In genomic region chr17:83348056-83348822, GRCm38 (mm10) we compare ENCODE assay signal across 17 mouse cellular contexts. TPM values are rescaled to one million over a fixed set of nuclear protein-coding genes. Genes with fewer than 3 reads are reported as not detected.
DNase-seq lines count a peak whose midpoint lies in the region; ATAC-seq and TF ChIP-seq lines count a peak whose summit lies in the region.
"Had no signal": no experiment of that assay in that cellular context is flagged by ENCODE, and none has a peak within 500 bp of the region (broad histone marks: within the 10 kb centered on the region; RNA-seq: fewer than 3 reads in every experiment).

No protein-coding gene starts in this region.

- H3K27ac ChIP-seq in heart, adult 2 months, result no peak overlapping the region
- no peak overlapping the region for H3K27ac ChIP-seq in midbrain, postnatal 0 days (ENCODE audit: low read depth, low read length)
- H3K27ac ChIP-seq in midbrain, embryonic 13.5 days, result no peak overlapping the region
- H3K27ac ChIP-seq: forebrain, embryonic 10.5 days; kidney, embryonic 15.5 days; layer of hippocampus, adult 2 months; liver, embryonic 13.5 days; neural tube, embryonic 15.5 days; stomach, postnatal 0 days had no signal

- H3K4me3 ChIP-seq in heart, adult 2 months, result no peak overlapping the region
- H3K4me3 ChIP-seq in midbrain, postnatal 0 days (ENCODE audit: low read depth, low read length), result no peak overlapping the region
- H3K4me3 ChIP-seq in midbrain, embryonic 13.5 days (replicated peaks), result no peak overlapping the region
- H3K4me3 ChIP-seq: forebrain, embryonic 10.5 days; kidney, embryonic 15.5 days; layer of hippocampus, adult 2 months; liver, embryonic 13.5 days; neural tube, embryonic 15.5 days had no signal

- DNase-seq in heart, adult 11 months, result peak; percentile 84
- DNase-seq in heart, adult 2 months, result no peak
- DNase-seq in midbrain, postnatal 0 days (ENCODE audit: low spot score), result peak; percentile 42
- DNase-seq in layer of hippocampus, postnatal 10 days (ENCODE audit: low spot score in 2 of 2), result no peak
- no peak for DNase-seq in urinary bladder, postnatal 14 days (ENCODE audit: low spot score)
- DNase-seq: heart, adult 18-20 months; liver, embryonic 13.5 days; spleen, adult 18-20 months; thymus, postnatal 36 days had no signal

- H3K79me2 ChIP-seq in heart, adult 2 months (replicated peaks; ENCODE audit: control insufficient read depth, insufficient read depth, low read length), result no peaks in the 10 kb centered on the region

- TF ChIP-seq EP300 in heart, adult 2 months (IDR thresholded peaks at IDR 0.05; ENCODE audit: insufficient read depth, low read depth, low read length), result no peak

- no peaks in the 10 kb centered on the region for H3K9me3 ChIP-seq in midbrain, postnatal 0 days (ENCODE audit: low read length)
- no peaks in the 10 kb centered on the region for H3K9me3 ChIP-seq in midbrain, embryonic 13.5 days
- H3K9me3 ChIP-seq: kidney, embryonic 15.5 days; liver, embryonic 13.5 days; neural tube, embryonic 15.5 days had no signal

- H3K27me3 ChIP-seq in heart, adult 2 months (ENCODE audit: control insufficient read depth, insufficient read depth, low read length), result no peaks in the 10 kb centered on the region
- H3K27me3 ChIP-seq in midbrain, postnatal 0 days (ENCODE audit: insufficient read depth, low read length), result no peaks in the 10 kb centered on the region
- no peaks in the 10 kb centered on the region for H3K27me3 ChIP-seq in midbrain, embryonic 13.5 days
- H3K27me3 ChIP-seq: kidney, embryonic 15.5 days; neural tube, embryonic 15.5 days had no signal

- no peaks in the 10 kb centered on the region; the same call in none of the 2 replicates for H3K4me1 ChIP-seq in heart, adult 2 months (ENCODE audit: control insufficient read depth, insufficient read depth, low read length)
- peaks cover 9% of the 10 kb centered on the region for H3K4me1 ChIP-seq in midbrain, postnatal 0 days (ENCODE audit: insufficient read depth, low read length)
- peaks cover 20% of the 10 kb centered on the region for H3K4me1 ChIP-seq in midbrain, embryonic 13.5 days (replicated peaks)

- no peaks in the 10 kb centered on the region for H3K36me3 ChIP-seq in heart, adult 2 months (ENCODE audit: control insufficient read depth, insufficient read depth, low read length)
- H3K36me3 ChIP-seq in midbrain, postnatal 0 days (ENCODE audit: insufficient read depth, low read length), result no peaks in the 10 kb centered on the region
- no peaks in the 10 kb centered on the region for H3K36me3 ChIP-seq in midbrain, embryonic 13.5 days
- H3K36me3 ChIP-seq: forebrain, embryonic 10.5 days; kidney, embryonic 15.5 days; liver, embryonic 13.5 days; neural tube, embryonic 15.5 days had no signal

- no peak overlapping the region for H3K9ac ChIP-seq in heart, adult 2 months (ENCODE audit: low read depth, low read length)
- H3K9ac ChIP-seq in midbrain, postnatal 0 days (replicated peaks; ENCODE audit: low read length, poor library complexity, severe bottlenecking), result no peak overlapping the region
- no peak overlapping the region for H3K9ac ChIP-seq in midbrain, embryonic 13.5 days (replicated peaks)
- H3K9ac ChIP-seq: kidney, embryonic 15.5 days; liver, embryonic 13.5 days; neural tube, embryonic 15.5 days had no signal

- H3K4me2 ChIP-seq in midbrain, postnatal 0 days (ENCODE audit: low read depth, low read length, poor library complexity, severe bottlenecking), result no peak overlapping the region
- H3K4me2 ChIP-seq in midbrain, embryonic 13.5 days (replicated peaks), result no peak overlapping the region
- H3K4me2 ChIP-seq: kidney, embryonic 15.5 days; liver, embryonic 13.5 days; neural tube, embryonic 15.5 days had no signal

- TF ChIP-seq CTCF in heart, adult 2 months (IDR thresholded peaks at IDR 0.05), result no peak
- TF ChIP-seq CTCF in midbrain, postnatal 0 days (IDR thresholded peaks at IDR 0.05), result no peak

- WGBS in heart, adult 2 months, result 76% methylated on average over 9 of the region's 9 CpGs
- WGBS in midbrain, postnatal 0 days, result 85% methylated on average over 9 of the region's 9 CpGs
- WGBS in midbrain, embryonic 13.5 days, result 84% methylated on average over 9 of the region's 9 CpGs

- no peak for ATAC-seq in midbrain, postnatal 0 days (ENCODE audit: low FRiP score)
- no peak for ATAC-seq in midbrain, embryonic 13.5 days
- peak; percentile 50 for ATAC-seq in common myeloid progenitor, adult 5-6 weeks (replicated peaks; ENCODE audit: low read depth, poor library complexity, severe bottlenecking)
- ATAC-seq: CD4-positive, CD25-positive, alpha-beta regulatory T cell, adult 4 months had no signal

- intact Hi-C loops in heart, adult 2 months (cut with DNase I), result no loop called here

- no peak for TF ChIP-seq POLR2A in heart, adult 2 months (IDR thresholded peaks at IDR 0.05; ENCODE audit: insufficient read depth, low read depth, low read length)

RNA-seq across cellular contexts. Expression of gene Eml4, which starts 2.5 kb away (rescaled TPM):
- total RNA-seq in heart, adult 2 months (2021), result 1 to 10 TPM; 3.8 to 4.5 TPM
- 3.0 and 5.1 TPM in 2 replicates for polyA plus RNA-seq in heart, adult 2 months (2012; rRNA removed)
- 51.4 and 56.1 TPM in 2 replicates for total RNA-seq in midbrain, postnatal 0 days (2014; rRNA removed)
- 17.4 and 20.1 TPM in 2 replicates for polyA plus RNA-seq in midbrain, postnatal 0 days (2015; fragmentation: Nextera tagmentation; extraction: Ambion mirVana)
- 29.2 and 35.1 TPM in 2 replicates for polyA plus RNA-seq in midbrain, embryonic 13.5 days (2015; fragmentation: Nextera tagmentation; extraction: Ambion mirVana)
- total RNA-seq in common myeloid progenitor, adult 5-6 weeks (2017), result 66.6 and 76.2 TPM in 2 replicates
- 10 to 100 TPM; 33.4 to 35.0 TPM for total RNA-seq in layer of hippocampus, postnatal 10 days (2021)

Comparison
In these comparisons a context has a peak if more than half of its experiments do, and no peak if none do; other contexts are left out.
1. DNase-seq: peak in heart, adult 11 months (single experiment) and midbrain, postnatal 0 days (single experiment); none in heart, adult 2 months (0 of 2), layer of hippocampus, postnatal 10 days (0 of 2) and urinary bladder, postnatal 14 days (single experiment).